ENCODE assay signal across 8 mouse cellular contexts in the genomic region with DNA sequence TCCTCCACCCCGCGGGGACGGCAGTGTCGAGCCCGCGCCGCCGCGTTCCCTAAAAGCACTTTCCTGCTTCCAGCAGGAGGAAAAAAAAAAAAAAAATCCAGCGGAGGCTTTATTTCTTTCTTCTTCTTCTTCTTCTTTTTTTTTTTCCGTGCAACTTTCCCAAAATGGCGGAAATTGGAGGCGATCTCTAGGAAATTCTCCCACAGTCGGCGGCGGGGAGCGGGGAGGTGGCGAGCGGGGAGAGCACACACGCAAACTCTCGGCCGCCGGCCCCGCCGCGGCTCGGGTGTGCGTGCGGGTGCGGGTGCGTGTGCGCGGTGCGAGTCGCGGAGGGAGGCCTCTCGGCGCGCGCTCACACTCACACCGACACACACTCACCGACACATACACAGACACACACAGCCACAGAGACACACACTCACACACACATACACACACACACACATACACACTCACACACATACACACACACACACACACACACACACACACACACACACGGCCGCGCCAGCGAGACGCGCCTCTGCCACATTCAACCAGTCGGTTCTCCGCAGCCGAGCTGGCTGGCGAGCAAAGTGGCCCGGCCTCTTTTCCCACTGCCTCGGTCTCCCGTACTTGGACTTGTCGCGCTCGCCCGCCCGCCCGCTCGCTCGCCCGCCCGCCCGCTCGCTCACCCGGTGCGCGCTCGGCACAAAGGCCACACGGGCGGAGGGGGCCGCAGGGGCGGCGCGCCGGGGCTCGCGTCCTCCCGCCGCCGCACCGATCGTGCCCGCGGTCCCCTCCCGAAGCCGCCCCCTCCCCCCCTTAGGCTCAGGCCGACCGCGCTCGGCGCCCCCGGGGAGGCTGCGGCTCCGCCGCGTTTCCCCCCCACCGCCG. TPM values are rescaled to one million over a fixed set of nuclear protein-coding genes. Genes with fewer than 3 reads are reported as not detected.
DNase-seq lines count a peak whose midpoint lies in the region; ATAC-seq and TF ChIP-seq lines count a peak whose summit lies in the region.

No protein-coding gene starts in this region.

- peak overlapping the region; percentile 95 for H3K4me3 ChIP-seq in bone marrow, adult 2 months (replicated peaks; ENCODE audit: control insufficient read depth, low read depth, low read length)
- peak overlapping the region; percentile 89 for H3K4me3 ChIP-seq in forebrain, embryonic 12.5 days (replicated peaks)
- peak overlapping the region; percentile 94 for H3K4me3 ChIP-seq in heart, postnatal 0 days (ENCODE audit: low read depth, low read length)
- peak overlapping the region; percentile 78 for H3K4me3 ChIP-seq in lung, adult 2 months (replicated peaks; ENCODE audit: extremely low read depth, low read depth, low read length)
- peak overlapping the region; percentile 94 for H3K4me3 ChIP-seq in neural tube, embryonic 15.5 days (replicated peaks)

- peak overlapping the region; percentile 93 for H3K9ac ChIP-seq in forebrain, embryonic 12.5 days
- peak overlapping the region; percentile 91 for H3K9ac ChIP-seq in heart, postnatal 0 days (replicated peaks; ENCODE audit: low read depth, low read length)
- H3K9ac ChIP-seq in neural tube, embryonic 15.5 days (replicated peaks): peak overlapping the region; percentile 80

- H3K36me3 ChIP-seq in forebrain, embryonic 12.5 days (replicated peaks): no peaks in the 10 kb centered on the region
- H3K36me3 ChIP-seq in heart, postnatal 0 days (replicated peaks; ENCODE audit: control insufficient read depth, insufficient read depth, low read length): no peaks in the 10 kb centered on the region
- no peaks in the 10 kb centered on the region for H3K36me3 ChIP-seq in neural tube, embryonic 15.5 days

- peak; percentile 71 for ATAC-seq in forebrain, embryonic 12.5 days (ENCODE audit: low FRiP score)
- peak; percentile 33 for ATAC-seq in heart, postnatal 0 days (ENCODE audit: insufficient read depth, low read depth)
- ATAC-seq in neural tube, embryonic 15.5 days (ENCODE audit: low FRiP score): peak; percentile 78

- H3K9me3 ChIP-seq in forebrain, embryonic 12.5 days: no peaks in the 10 kb centered on the region
- no peaks in the 10 kb centered on the region for H3K9me3 ChIP-seq in heart, postnatal 0 days (replicated peaks; ENCODE audit: control insufficient read depth, low read length)
- no peaks in the 10 kb centered on the region for H3K9me3 ChIP-seq in neural tube, embryonic 15.5 days (replicated peaks)

- H3K27ac ChIP-seq in bone marrow, adult 2 months (ENCODE audit: control insufficient read depth, insufficient read depth, low read depth, low read length, poor library complexity): peak overlapping the region; percentile 85
- H3K27ac ChIP-seq in forebrain, embryonic 12.5 days: peak overlapping the region; percentile 95
- peak overlapping the region; percentile 86 for H3K27ac ChIP-seq in heart, postnatal 0 days (ENCODE audit: low read depth)
- H3K27ac ChIP-seq in neural tube, embryonic 15.5 days (replicated peaks): peak overlapping the region; percentile 92

- DNase-seq in CD4-positive, CD25-positive, alpha-beta regulatory T cell, adult 2 months (ENCODE audit: low read depth, low spot score): peak; percentile 76
- peak; percentile 27 for DNase-seq in heart, postnatal 0 days (ENCODE audit: low spot score)
- DNase-seq in kidney, postnatal 36 days: peak; percentile 59 to 74
- peak; percentile 66 for DNase-seq in lung, adult 2 months
- peak; percentile 42 to 49 for DNase-seq in thymus, adult 18-20 months

- WGBS in bone marrow, adult 2 months: under 1% methylated on average over 91 of the region's 101 CpGs
- WGBS in forebrain, embryonic 12.5 days: under 1% methylated on average over 47 of the region's 101 CpGs
- under 1% methylated on average over 65 of the region's 101 CpGs for WGBS in heart, postnatal 0 days
- under 1% methylated on average over 75 of the region's 101 CpGs for WGBS in lung, adult 2 months
- WGBS in neural tube, embryonic 15.5 days: under 1% methylated on average over 85 of the region's 101 CpGs

- no peak for TF ChIP-seq EP300 in heart, postnatal 0 days (IDR thresholded peaks at IDR 0.05; ENCODE audit: low read depth)

- H3K4me1 ChIP-seq in bone marrow, adult 2 months (ENCODE audit: control insufficient read depth, insufficient read depth, low read length): no peaks in the 10 kb centered on the region
- peaks cover 24% of the 10 kb centered on the region for H3K4me1 ChIP-seq in forebrain, embryonic 12.5 days
- H3K4me1 ChIP-seq in heart, postnatal 0 days (ENCODE audit: control insufficient read depth, insufficient read depth): no peaks in the 10 kb centered on the region
- peaks cover 2% of the 10 kb centered on the region; the same call in 1 of the 2 replicates for H3K4me1 ChIP-seq in lung, adult 2 months (ENCODE audit: control insufficient read depth, insufficient read depth, low read length)
- peaks cover 31% of the 10 kb centered on the region for H3K4me1 ChIP-seq in neural tube, embryonic 15.5 days

- no peaks in the 10 kb centered on the region for H3K27me3 ChIP-seq in forebrain, embryonic 12.5 days
- no peaks in the 10 kb centered on the region for H3K27me3 ChIP-seq in heart, postnatal 0 days (ENCODE audit: control insufficient read depth, insufficient read depth, low read length)
- no peaks in the 10 kb centered on the region for H3K27me3 ChIP-seq in neural tube, embryonic 15.5 days (replicated peaks)

- peak overlapping the region; percentile 82 for H3K4me2 ChIP-seq in forebrain, embryonic 12.5 days
- H3K4me2 ChIP-seq in heart, postnatal 0 days (ENCODE audit: low read depth, low read length): peak overlapping the region; percentile 90
- H3K4me2 ChIP-seq in neural tube, embryonic 15.5 days: peak overlapping the region; percentile 96

- no peak for TF ChIP-seq CTCF in bone marrow, adult 2 months (IDR thresholded peaks at IDR 0.05; ENCODE audit: control insufficient read depth, insufficient read depth, low read length)
- no peak for TF ChIP-seq CTCF in heart, postnatal 0 days (IDR thresholded peaks at IDR 0.05; ENCODE audit: low read depth)
- no peak for TF ChIP-seq CTCF in lung, adult 2 months (IDR thresholded peaks at IDR 0.05; ENCODE audit: insufficient read depth, low read length)

- 0 out of 2 replicates have a peak, but pooled peaks have one; percentile 7 for TF ChIP-seq POLR2A in bone marrow, adult 2 months (IDR thresholded peaks at IDR 0.05; ENCODE audit: borderline replicate concordance, control insufficient read depth, low read depth, low read length)
- 0 out of 2 replicates have a peak, but pooled peaks have one; percentile 7 for TF ChIP-seq POLR2A in lung, adult 2 months (IDR thresholded peaks at IDR 0.05; ENCODE audit: borderline replicate concordance, extremely low read depth, low read depth, low read length)

RNA-seq across cellular contexts. Expression of a gene that starts 1.1 kb away (rescaled TPM):
- 3.0 and 8.3 TPM in 2 replicates for polyA plus RNA-seq in bone marrow, adult 2 months (2011; ENCODE audit: insufficient read depth, insufficient read length, low replicate concordance, missing spikeins)
- 22.3 and 24.7 TPM in 2 replicates for polyA plus RNA-seq in forebrain, embryonic 12.5 days (2016; fragmentation: Nextera tagmentation; extraction: Ambion mirVana)
- 5.1 and 9.7 TPM in 2 replicates for total RNA-seq in heart, postnatal 0 days (2014; rRNA removed; ENCODE audit: low replicate concordance)
- polyA plus RNA-seq in heart, postnatal 0 days (2015; fragmentation: Nextera tagmentation; extraction: Ambion mirVana): 4.7 and 5.2 TPM in 2 replicates
- polyA plus RNA-seq in lung, adult 2 months (2012; rRNA removed): 4.6 and 4.9 TPM in 2 replicates
- polyA plus RNA-seq in neural tube, embryonic 15.5 days (2015; fragmentation: Nextera tagmentation; extraction: Ambion mirVana): 18.8 and 21.1 TPM in 2 replicates

Comparison
In these comparisons a context has a peak if more than half of its experiments do, and no peak if none do; other contexts are left out.
1. Peak in every context shown above with its lines: DNase-seq, ATAC-seq, H3K4me3 ChIP-seq and H3K27ac ChIP-seq.